Mouse (Mus musculus) kidney, postnatal 25 days (tissue): ENCODE measurements around the gene Golga7b.
A peak's percentile ranks its signal among the peaks of the same experiment; 100 is the strongest.

ENCODE experiments used
- DNase-seq, 2 experiments: peaks; one replicate each; pipeline ENCODE4 v3.0.0; 2021; ENCODE audit warnings: mixed read lengths in 2 of 2

The Golga7b gene

GRCm38 (mm10) chr19:42306202-42306601 is 58.8 kb downstream of the Golga7b start:
- no peak for DNase-seq

- DNase-seq, result peak in 1 of 2 experiments; percentile 8
These were observed 59.6 kb downstream of the Golga7b start for GRCm38 (mm10) chr19:42307019-42307418.

- no peak for DNase-seq
These were observed 61.6 kb downstream of the Golga7b start for GRCm38 (mm10) chr19:42308931-42309330.

GRCm38 (mm10) chr19:42311332-42311731 is 64.0 kb downstream of the Golga7b start:
- no peak for DNase-seq

GRCm38 (mm10) chr19:42312191-42312590 is 64.8 kb downstream of the Golga7b start:
- no peak for DNase-seq

- DNase-seq, result no peak
These were observed 67.8 kb downstream of the Golga7b start for GRCm38 (mm10) chr19:42315070-42315679.

GRCm38 (mm10) chr19:42315914-42316313 is 68.5 kb downstream of the Golga7b start:
- DNase-seq, result peak; percentile 68 to 82

- DNase-seq, result peak in 1 of 2 experiments; percentile 14
These were observed 69.2 kb downstream of the Golga7b start for GRCm38 (mm10) chr19:42316525-42316924.

GRCm38 (mm10) chr19:42316998-42317397 is 69.6 kb downstream of the Golga7b start:
- DNase-seq, result no peak

- DNase-seq, result no peak
These were observed 70.5 kb downstream of the Golga7b start for GRCm38 (mm10) chr19:42317648-42318425.
